Mouse (Mus musculus) MEL (cell line): ENCODE data around the gene Gm19684. TPM values are rescaled to one million over a fixed set of nuclear protein-coding genes. Genes with fewer than 3 reads are reported as not detected.
"Not testable (repeated sequence)": the region's sequence is repeated elsewhere in the genome, so short reads cannot be mapped to it uniquely, and the experiment has no call there.

Experiments
- DNase-seq: peaks from one replicate; pipeline ENCODE4 v3.0.0; 2011; ENCODE audit warnings: low read depth, low spot score
- H3K27ac ChIP-seq: 2 replicates; pipeline ENCODE4 v1.5.1; 2012; ENCODE audit warnings: low read depth, mild to moderate bottlenecking, control low read depth, low read length, moderate library complexity; ENCODE audit not compliant: control insufficient read depth
- H3K27me3 ChIP-seq, 2 experiments: fragments of 150-350 bp in 1 of 2; sonication (generic) in 1 of 2; 2 replicates each; pipeline ENCODE4 v1.6.1; 2012; ENCODE audit warnings: low read length in 2 of 2, mild to moderate bottlenecking in 2 of 2, improper control_type of control experiment in 1 of 2, moderate library complexity in 1 of 2; ENCODE audit not compliant: insufficient read depth in 2 of 2, control insufficient read depth in 1 of 2
- H3K36me3 ChIP-seq, 2 experiments: 2 replicates each; pipeline ENCODE4 v1.6.1; 2012 to 2014; ENCODE audit warnings: low read length in 2 of 2, improper control_type of control experiment in 1 of 2, inconsistent platforms in 1 of 2, mild to moderate bottlenecking in 1 of 2; ENCODE audit not compliant: insufficient read depth in 2 of 2, control insufficient read depth in 1 of 2
- H3K4me1 ChIP-seq, 2 experiments: fragments of 150-350 bp in 1 of 2; sonication (generic) in 1 of 2; 2 replicates each; pipeline ENCODE4 v1.6.1; 2012; ENCODE audit warnings: low read length in 2 of 2, improper control_type of control experiment in 1 of 2, mild to moderate bottlenecking in 1 of 2; ENCODE audit not compliant: insufficient read depth in 2 of 2, control insufficient read depth in 1 of 2
- H3K4me3 ChIP-seq, 2 experiments: fragments of 150-350 bp in 1 of 2; sonication (generic) in 1 of 2; 2 replicates each; pipeline ENCODE4 v1.5.1; 2012; ENCODE audit warnings: low read depth in 2 of 2, low read length in 2 of 2, mild to moderate bottlenecking in 2 of 2, moderate library complexity in 2 of 2, control low read depth in 1 of 2, improper control_type of control experiment in 1 of 2; ENCODE audit not compliant: control insufficient read depth in 1 of 2, insufficient read depth in 1 of 2
- H3K79me2 ChIP-seq: 2 replicates; pipeline ENCODE4 v1.6.1; 2012; ENCODE audit warnings: mild to moderate bottlenecking, low read length, moderate library complexity; ENCODE audit not compliant: control insufficient read depth, poor library complexity, insufficient read depth
- H3K9ac ChIP-seq: 2 replicates; pipeline ENCODE4 v1.6.1; 2012; ENCODE audit warnings: low read depth, mild to moderate bottlenecking, control low read depth, low read length, moderate library complexity; ENCODE audit not compliant: control insufficient read depth, poor library complexity, severe bottlenecking
- H3K9me3 ChIP-seq: fragments of 150-350 bp; sonication (generic); replicated peaks from 2 replicates; pipeline ENCODE4 v1.6.1; 2012; ENCODE audit warnings: mild to moderate bottlenecking, low read length, improper control_type of control experiment, moderate library complexity; ENCODE audit not compliant: insufficient read depth
- BHLHE40 ChIP-seq: IDR thresholded peaks from 2 replicates; pipeline ENCODE4 v1.6.1; 2012; ENCODE audit warnings: low read depth, mild to moderate bottlenecking, inconsistent platforms, low read length, improper control_type of control experiment, borderline replicate concordance
- E2F4 ChIP-seq: IDR thresholded peaks from 2 replicates; pipeline ENCODE4 v1.6.1; 2011; ENCODE audit warnings: low read depth, low read length, improper control_type of control experiment, borderline replicate concordance
- ELF1 ChIP-seq: IDR thresholded peaks from 2 replicates; pipeline ENCODE4 v1.6.1; 2014; ENCODE audit warnings: low read depth, mild to moderate bottlenecking, inconsistent platforms, low read length, improper control_type of control experiment, moderate library complexity
- EP300 ChIP-seq, 2 experiments: IDR thresholded peaks; 2 replicates each; pipeline ENCODE4 v1.6.1; 2011; ENCODE audit warnings: improper control_type of control experiment in 2 of 2, low read length in 2 of 2, low read depth in 1 of 2, mild to moderate bottlenecking in 1 of 2
- ETS1 ChIP-seq: IDR thresholded peaks from 2 replicates; pipeline ENCODE4 v1.6.1; 2012; ENCODE audit warnings: low read depth, mild to moderate bottlenecking, inconsistent platforms, low read length, improper control_type of control experiment, moderate library complexity
- GABPA ChIP-seq: IDR thresholded peaks from 2 replicates; pipeline ENCODE4 v1.6.1; 2012; ENCODE audit warnings: low read depth, mild to moderate bottlenecking, inconsistent platforms, low read length, improper control_type of control experiment, moderate library complexity
- HCFC1 ChIP-seq: IDR thresholded peaks from 2 replicates; pipeline ENCODE4 v1.6.1; 2012; ENCODE audit warnings: low read depth, mild to moderate bottlenecking, inconsistent platforms, low read length, improper control_type of control experiment, moderate library complexity
- KAT2A ChIP-seq: conservative IDR thresholded peaks from 2 replicates; pipeline ENCODE4 v1.6.1; 2012; ENCODE audit warnings: low read depth, low read length, improper control_type of control experiment, inconsistent platforms
- MAZ ChIP-seq: IDR thresholded peaks from 2 replicates; pipeline ENCODE4 v1.6.1; 2012; ENCODE audit warnings: low read depth, mild to moderate bottlenecking, inconsistent platforms, low read length, improper control_type of control experiment
- MEF2A ChIP-seq: IDR thresholded peaks from 2 replicates; pipeline ENCODE4 v1.6.1; 2014; ENCODE audit warnings: low read depth, mild to moderate bottlenecking, inconsistent platforms, low read length, improper control_type of control experiment; ENCODE audit not compliant: poor library complexity, insufficient replicate concordance, severe bottlenecking; ENCODE audit errors: extremely low read depth
- MXI1 ChIP-seq: IDR thresholded peaks from 2 replicates; pipeline ENCODE4 v1.6.1; 2011; ENCODE audit warnings: mild to moderate bottlenecking, low read depth, low read length, improper control_type of control experiment
- NELFE ChIP-seq: IDR thresholded peaks from 2 replicates; pipeline ENCODE4 v1.6.1; 2011; ENCODE audit warnings: low read depth, low read length, improper control_type of control experiment
- NRF1 ChIP-seq: IDR thresholded peaks from 2 replicates; pipeline ENCODE4 v1.6.1; 2014; ENCODE audit warnings: low read depth, mild to moderate bottlenecking, inconsistent platforms, low read length, improper control_type of control experiment, moderate library complexity; ENCODE audit not compliant: poor library complexity, insufficient read depth, severe bottlenecking
- POLR2A ChIP-seq, 2 experiments: IDR thresholded peaks; 2 replicates each; pipeline ENCODE4 v1.6.1; 2011 to 2012; ENCODE audit warnings: low read length in 2 of 2, mild to moderate bottlenecking in 2 of 2, control low read depth in 1 of 2, improper control_type of control experiment in 1 of 2, low read depth in 1 of 2, moderate library complexity in 1 of 2; ENCODE audit not compliant: control insufficient read depth in 1 of 2, insufficient read depth in 1 of 2, poor library complexity in 1 of 2
- TAL1 ChIP-seq: IDR thresholded peaks from 2 replicates; pipeline ENCODE4 v1.6.1; 2012; ENCODE audit warnings: mild to moderate bottlenecking, inconsistent platforms, low read length, moderate library complexity, mixed read lengths
- TCF12 ChIP-seq: IDR thresholded peaks from 2 replicates; pipeline ENCODE4 v1.6.1; 2014; ENCODE audit warnings: low read depth, mild to moderate bottlenecking, inconsistent platforms, low read length, improper control_type of control experiment, moderate library complexity
- UBTF ChIP-seq: IDR thresholded peaks from 2 replicates; pipeline ENCODE4 v1.6.1; 2012; ENCODE audit warnings: low read depth, mild to moderate bottlenecking, inconsistent platforms, low read length, improper control_type of control experiment, moderate library complexity, borderline replicate concordance; ENCODE audit not compliant: insufficient read depth
- USF2 ChIP-seq, 2 experiments: IDR thresholded peaks; 2 replicates each; pipeline ENCODE4 v1.6.1; 2011 to 2012; ENCODE audit warnings: improper control_type of control experiment in 2 of 2, low read length in 2 of 2, borderline replicate concordance in 1 of 2, inconsistent platforms in 1 of 2, low read depth in 1 of 2, mild to moderate bottlenecking in 1 of 2; ENCODE audit not compliant: insufficient read depth in 1 of 2
- ZC3H11A ChIP-seq: IDR thresholded peaks from 2 replicates; pipeline ENCODE4 v1.6.1; 2012; ENCODE audit warnings: low read depth, mild to moderate bottlenecking, inconsistent platforms, low read length, improper control_type of control experiment
- ZKSCAN1 ChIP-seq: IDR thresholded peaks from 2 replicates; pipeline ENCODE4 v1.6.1; 2012; ENCODE audit warnings: low read depth, mild to moderate bottlenecking, inconsistent platforms, low read length, improper control_type of control experiment, moderate library complexity
- polyA plus RNA-seq, 2 experiments: library from polyadenylated mRNA; stranded (reverse) in 1 of 2; unstranded in 1 of 2; fragments of >175 nt in 1 of 2; fragments of >200 nt in 1 of 2; gene quantifications; 2 replicates each; pipeline versions ENCODE4 v1.2.1 to v1.2.4; 2012; ENCODE audit warnings: low replicate concordance in 2 of 2, low read depth in 1 of 2; ENCODE audit not compliant: insufficient read length in 2 of 2, insufficient read depth in 1 of 2, missing spikeins in 1 of 2
- total RNA-seq: library from RNA; depleted of rRNA; stranded (reverse); fragments of 300-350 nt; gene quantifications from 2 replicates; pipeline ENCODE4 v1.2.3, GENCODE M21; 2012

Gm19684 gene
- total and polyA plus RNA-seq, 3 experiments, result not detected

DNA sequence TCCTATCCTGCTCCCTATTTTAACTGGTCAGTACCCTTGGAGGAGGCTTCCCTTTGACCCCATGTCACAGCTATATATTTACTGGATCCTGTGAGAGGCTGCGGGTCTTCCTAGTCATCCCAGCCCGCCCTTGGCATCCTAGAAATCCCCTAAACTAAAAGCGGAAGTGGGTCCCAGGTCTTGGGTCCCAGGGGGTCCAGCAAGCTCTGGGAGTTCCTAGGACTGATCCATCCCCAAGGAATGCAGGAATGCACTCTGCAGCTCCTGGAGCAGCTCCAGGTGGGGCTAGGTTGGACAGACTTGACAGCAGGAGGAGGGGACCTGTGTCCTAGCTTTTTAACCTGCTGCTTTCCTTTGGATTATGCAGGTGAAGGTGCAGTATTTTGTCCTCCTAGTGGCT lies 27.5 kb upstream of the Gm19684 start:
- Histone ChIP-seq H3K36me3 (no peaks in the 10 kb centered on the region), H3K4me3 (no peak overlapping the region), H3K27ac (no peak overlapping the region), H3K79me2 (no peaks in the 10 kb centered on the region), H3K9ac (no peak overlapping the region), H3K9me3 (no peaks in the 10 kb centered on the region), H3K4me1 (no peaks in the 10 kb centered on the region), H3K27me3 (no peaks in the 10 kb centered on the region)
- no peak for DNase-seq
- TF ChIP-seq EP300 (IDR thresholded peaks at IDR 0.05; ENCODE audit: low read depth in 1 of 2, low read length in 2 of 2) (no peak), TAL1 (no peak), USF2 (IDR thresholded peaks at IDR 0.05; ENCODE audit: borderline replicate concordance in 1 of 2, insufficient read depth in 1 of 2, low read depth in 1 of 2, low read length in 2 of 2) (no peak), MAZ (no peak), HCFC1 (no peak), KAT2A (no peak), E2F4 (no peak), ELF1 (no peak), MEF2A (no peak), ZC3H11A (no peak), ETS1 (no peak), UBTF (no peak), NRF1 (no peak), NELFE (no peak), GABPA (no peak), ZKSCAN1 (no peak), BHLHE40 (no peak), TCF12 (no peak), POLR2A (IDR thresholded peaks at IDR 0.05; ENCODE audit: control insufficient read depth in 1 of 2, insufficient read depth in 1 of 2, low read depth in 1 of 2, low read length in 2 of 2, poor library complexity in 1 of 2) (no peak), MXI1 (no peak)

DNA sequence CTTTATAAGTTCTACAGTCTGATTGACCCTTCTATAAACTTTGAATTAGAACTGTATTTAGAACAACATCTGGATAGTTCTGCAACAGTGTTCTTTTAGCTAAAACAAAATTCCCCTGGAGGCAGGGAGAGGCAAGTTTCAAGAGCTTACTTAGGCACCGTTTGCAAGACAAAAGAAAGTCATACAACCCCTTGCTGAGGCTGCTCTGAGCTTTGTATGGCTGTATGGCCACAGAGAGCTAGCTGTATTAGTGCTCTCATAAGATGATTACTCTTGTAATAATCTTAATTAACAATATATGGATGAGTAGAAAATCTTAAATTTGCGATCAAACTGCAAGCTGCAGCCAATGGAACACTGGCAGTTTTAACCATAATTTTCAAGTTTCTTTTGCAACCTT lies 21.9 kb upstream of the Gm19684 start:
- not testable (repeated sequence) for H3K9ac ChIP-seq, DNase-seq, H3K36me3 ChIP-seq, H3K4me3 ChIP-seq, H3K9me3 ChIP-seq, H3K4me1 ChIP-seq, H3K27me3 ChIP-seq, H3K27ac ChIP-seq, H3K79me2 ChIP-seq

DNA sequence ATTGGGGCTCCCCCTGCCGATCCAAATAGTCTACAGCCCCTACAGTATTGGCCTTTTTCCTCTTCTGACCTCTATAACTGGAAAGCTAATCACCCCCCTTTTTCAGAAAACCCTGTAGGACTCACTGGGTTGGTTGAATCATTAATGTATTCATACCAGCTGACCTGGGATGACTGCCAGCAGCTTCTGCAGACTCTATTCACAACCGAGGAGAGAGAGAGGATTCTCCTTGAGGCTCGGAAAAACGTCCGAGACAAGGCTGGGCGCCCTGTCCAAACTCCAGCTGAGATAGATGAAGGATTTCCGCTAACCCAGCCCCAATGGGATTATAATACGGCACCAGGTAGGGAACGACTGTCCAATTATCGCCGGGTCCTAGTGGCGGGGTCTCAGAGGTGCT lies 19.4 kb upstream of the Gm19684 start:
- not testable (repeated sequence) for H3K27ac ChIP-seq, H3K9ac ChIP-seq, H3K4me1 ChIP-seq, H3K36me3 ChIP-seq, DNase-seq, H3K4me3 ChIP-seq, H3K27me3 ChIP-seq, H3K79me2 ChIP-seq, H3K9me3 ChIP-seq

DNA sequence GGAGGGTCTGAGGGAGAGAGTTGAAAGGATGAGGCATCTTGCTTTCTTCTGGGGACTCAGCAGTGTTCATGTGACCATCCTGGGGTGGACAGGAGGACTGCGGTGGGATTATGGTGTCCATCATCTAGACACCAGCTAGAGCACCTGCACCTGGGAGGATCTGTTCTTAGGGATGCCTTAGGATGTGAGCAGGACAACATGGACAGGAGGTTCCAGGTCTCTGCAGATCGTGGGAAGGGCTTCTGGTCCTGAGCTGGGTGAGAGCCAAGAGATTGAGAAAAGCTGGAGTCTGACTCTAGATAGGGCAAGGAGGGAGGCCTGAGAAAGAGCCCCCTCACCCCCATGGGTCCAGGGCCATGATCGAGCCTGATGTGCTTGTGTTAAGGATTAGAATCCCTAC lies 11.3 kb upstream of the Gm19684 start:
- not testable (repeated sequence) for H3K9ac ChIP-seq, H3K4me1 ChIP-seq, H3K9me3 ChIP-seq, H3K36me3 ChIP-seq, H3K4me3 ChIP-seq, H3K27ac ChIP-seq, H3K79me2 ChIP-seq, H3K27me3 ChIP-seq, DNase-seq
